Mouse (Mus musculus) cerebellum, postnatal 10 days (tissue): Measurements from ENCODE around the gene Krtap19-4.
A peak's percentile ranks its signal among the peaks of the same experiment; 100 is the strongest.

Experiments
- DNase-seq, 2 experiments: peaks; one replicate each; pipeline ENCODE4 v3.0.0; 2021; ENCODE audit warnings: mixed read lengths in 2 of 2

Gene Krtap19-4

DNA sequence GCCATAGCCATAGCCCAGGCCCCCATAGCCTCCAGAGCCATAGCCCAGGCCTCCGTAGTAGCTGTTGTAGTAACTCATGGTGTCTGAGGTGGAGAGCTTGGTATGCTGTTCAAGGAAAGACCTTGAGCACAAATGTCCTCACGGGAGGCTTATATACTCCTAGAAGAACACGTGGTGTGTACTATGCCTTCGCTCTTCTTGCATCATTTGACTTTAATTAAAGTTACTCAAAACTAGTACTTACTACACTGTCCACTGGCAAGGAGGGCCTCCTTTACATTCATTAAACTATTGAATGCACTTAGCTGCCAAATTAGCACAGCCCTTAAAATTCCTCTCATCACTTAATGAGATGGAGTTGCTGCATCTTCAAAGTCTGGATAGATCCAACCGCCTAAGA, at the start of gene Krtap19-4:
Gene Krtap19-4 (minus strand): TSS at position 101 of the 400 bp plus-strand sequence.
- no peak for DNase-seq

GRCm38 (mm10) chr16:88932165-88932564, 47.3 kb upstream of the Krtap19-4 start, which contains the start of gene Krtap19-9b:
Gene Krtap19-9b (minus strand): TSS chr16:88932265.
- DNase-seq: no peak

DNA sequence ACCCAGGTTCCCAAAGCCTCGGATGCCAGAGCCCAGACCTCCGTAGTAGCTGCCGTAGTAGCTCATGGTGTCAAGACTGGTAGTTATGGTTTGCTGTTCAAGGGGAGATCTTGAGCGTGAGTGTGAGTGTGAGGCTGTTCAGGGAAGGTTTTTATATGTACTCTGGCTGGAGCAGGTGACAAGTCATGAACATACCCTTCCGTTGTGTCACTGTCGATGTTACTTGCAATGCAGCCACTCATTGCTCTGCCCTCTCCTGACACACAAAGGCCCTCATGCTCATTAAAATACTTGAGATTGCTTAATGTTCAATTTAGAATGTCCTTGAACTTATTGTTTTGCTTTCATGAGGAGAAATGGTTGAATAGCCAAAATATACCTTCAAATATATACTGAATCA, 11.5 kb upstream of the Krtap19-4 start, which contains the start of gene Krtap19-5:
Gene Krtap19-5 (minus strand): TSS at position 101 of the 400 bp plus-strand sequence.
- no peak for DNase-seq

GRCm38 (mm10) chr16:88886870-88887269, 2.0 kb upstream of the Krtap19-4 start:
- DNase-seq: no peak

GRCm38 (mm10) chr16:88877938-88878337, 7.0 kb downstream of the Krtap19-4 start, which contains the start of gene Krtap19-3:
Gene Krtap19-3 (minus strand): TSS chr16:88878038.
- DNase-seq: no peak

GRCm38 (mm10) chr16:88874169-88874568, 10.7 kb downstream of the Krtap19-4 start, which contains the start of gene Krtap19-2:
Gene Krtap19-2 (minus strand): TSS chr16:88874269.
- DNase-seq: no peak

DNA sequence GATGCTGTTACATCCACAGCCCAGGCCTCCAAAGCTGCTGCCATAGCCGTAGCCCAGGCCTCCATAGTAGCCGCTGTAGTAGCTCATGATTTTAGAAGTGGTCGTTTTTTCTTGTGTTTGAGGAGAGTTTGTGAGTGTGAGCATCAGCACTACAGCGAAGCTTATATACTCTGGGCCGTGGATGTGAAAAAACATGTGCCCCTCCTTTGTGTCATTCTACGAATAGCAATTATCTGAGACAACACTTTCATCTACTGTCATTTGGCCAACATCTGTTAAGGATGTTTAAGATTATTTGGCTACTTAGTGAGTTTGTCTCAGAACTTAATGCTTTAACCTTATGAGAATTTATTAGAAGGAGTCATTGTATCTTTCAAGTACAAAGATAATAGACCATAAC, 15.6 kb downstream of the Krtap19-4 start, which contains the start of gene Krtap19-1:
Gene Krtap19-1 (minus strand): TSS at position 101 of the 400 bp plus-strand sequence.
- DNase-seq: no peak

DNA sequence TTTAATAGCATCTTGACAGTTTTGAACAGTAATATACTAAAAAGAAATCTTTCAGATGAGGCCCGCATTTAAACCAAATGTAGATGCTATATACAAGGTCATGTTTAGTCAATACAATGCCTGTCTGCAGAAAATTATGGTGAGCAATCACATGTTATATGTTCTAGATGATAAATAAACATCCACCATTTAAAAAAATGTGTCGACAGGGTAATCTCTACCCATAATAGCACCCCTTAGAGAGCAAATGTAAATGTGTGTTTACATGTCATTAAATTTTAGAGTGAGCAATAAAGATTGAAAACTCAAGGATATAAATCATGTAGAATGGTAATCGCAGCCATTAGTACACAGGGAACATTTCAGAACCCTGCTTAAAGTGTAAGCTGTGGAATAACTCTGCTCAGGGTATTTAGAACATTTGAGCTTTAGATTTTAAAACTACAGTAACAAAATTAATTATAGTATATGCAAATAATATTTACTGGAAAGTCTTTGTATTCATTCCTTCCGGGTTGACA, 19.9 kb downstream of the Krtap19-4 start:
- no peak for DNase-seq

GRCm38 (mm10) chr16:88851450-88851849, 33.4 kb downstream of the Krtap19-4 start:
- DNase-seq: peak; percentile 56 to 59

- no peak for DNase-seq
These were observed 36.3 kb downstream of the Krtap19-4 start for GRCm38 (mm10) chr16:88848558-88848957.

DNA sequence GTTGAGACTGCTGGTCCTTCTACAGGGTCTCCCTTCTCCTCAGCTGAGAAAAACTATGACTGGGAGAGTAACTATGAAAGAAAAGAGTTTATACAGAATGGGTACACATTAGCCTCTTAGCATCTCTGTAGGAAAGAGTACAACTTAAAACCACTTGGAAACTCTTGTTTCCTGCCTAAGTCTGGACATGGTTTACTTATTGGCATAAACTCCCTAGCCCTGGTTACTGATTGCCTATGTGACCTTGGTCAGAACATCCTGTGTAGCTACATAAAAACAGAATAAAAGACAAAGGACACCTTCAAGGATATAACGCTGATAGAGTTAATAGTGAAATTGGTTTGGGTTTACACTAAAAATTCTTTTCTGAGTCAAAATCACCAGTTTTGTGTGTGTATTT, 37.5 kb downstream of the Krtap19-4 start:
- no peak for DNase-seq
